In the genomic region with DNA sequence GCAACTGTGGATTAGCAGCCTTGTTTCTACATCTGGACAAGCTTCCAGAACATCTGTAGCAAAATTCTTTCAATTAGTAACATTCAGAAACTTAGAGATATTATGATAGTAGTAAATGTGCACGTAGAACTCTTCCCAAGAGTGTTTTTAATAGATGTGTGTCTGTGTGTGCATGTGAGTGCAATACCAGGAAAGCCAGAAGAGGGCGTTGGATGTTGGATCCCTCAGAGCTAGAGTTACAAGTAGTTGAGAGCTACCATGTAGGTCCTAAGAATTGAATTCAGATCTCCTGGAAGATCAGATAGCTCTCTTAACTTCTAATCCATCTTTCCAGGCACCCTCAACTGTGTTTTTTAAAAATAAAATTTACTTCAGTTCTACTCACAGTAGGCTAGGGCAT, we compare ENCODE assay signal across 19 mouse cellular contexts. TPM values are rescaled to one million over a fixed set of nuclear protein-coding genes. Genes with fewer than 3 reads are reported as not detected.
DNase-seq lines count a peak whose midpoint lies in the region; ATAC-seq and TF ChIP-seq lines count a peak whose summit lies in the region.
"Had no signal": no experiment of that assay in that cellular context is flagged by ENCODE, and none has a peak within 500 bp of the region (broad histone marks: within the 10 kb centered on the region; RNA-seq: fewer than 3 reads in every experiment).

No protein-coding gene starts in this region.

- no peak for ATAC-seq in midbrain, embryonic 11.5 days (ENCODE audit: low FRiP score)
- no peak for ATAC-seq in midbrain, embryonic 16.5 days
- no peak for ATAC-seq in Patski
- no peak for ATAC-seq in stomach, postnatal 0 days (ENCODE audit: low FRiP score, low TSS enrichment)
- ATAC-seq: activated CD4-positive, CD25-positive, alpha-beta regulatory T cell, adult 4 months; forebrain, embryonic 16.5 days had no signal

- H3K4me1 ChIP-seq in midbrain, embryonic 11.5 days (ENCODE audit: control insufficient read depth, insufficient read depth, low read length): peaks cover 27% of the 10 kb centered on the region
- peaks cover 11% of the 10 kb centered on the region for H3K4me1 ChIP-seq in midbrain, embryonic 16.5 days (ENCODE audit: control insufficient read depth, insufficient read depth, low read length)
- H3K4me1 ChIP-seq in stomach, postnatal 0 days (replicated peaks; ENCODE audit: control insufficient read depth, insufficient read depth): peaks cover 2% of the 10 kb centered on the region; the same call in 1 of the 2 replicates

- H3K27me3 ChIP-seq in midbrain, embryonic 11.5 days (ENCODE audit: control insufficient read depth, insufficient read depth, low read length): no peaks in the 10 kb centered on the region
- H3K27me3 ChIP-seq in midbrain, embryonic 16.5 days (ENCODE audit: control insufficient read depth, insufficient read depth, low read depth, low read length): no peaks in the 10 kb centered on the region
- H3K27me3 ChIP-seq in Patski: no peaks in the 10 kb centered on the region
- no peaks in the 10 kb centered on the region for H3K27me3 ChIP-seq in stomach, postnatal 0 days (ENCODE audit: control insufficient read depth, insufficient read depth, low read length)
- H3K27me3 ChIP-seq: heart, embryonic 15.5 days; liver, embryonic 15.5 days; neural tube, embryonic 15.5 days had no signal

- no peak overlapping the region for H3K4me2 ChIP-seq in midbrain, embryonic 11.5 days
- no peak overlapping the region for H3K4me2 ChIP-seq in midbrain, embryonic 16.5 days (ENCODE audit: low read length)
- H3K4me2 ChIP-seq in stomach, postnatal 0 days (replicated peaks; ENCODE audit: low read depth): no peak overlapping the region
- H3K4me2 ChIP-seq: heart, embryonic 15.5 days; hindbrain, embryonic 14.5 days; liver, embryonic 15.5 days; neural tube, embryonic 15.5 days had no signal

- no peak overlapping the region for H3K9ac ChIP-seq in midbrain, embryonic 11.5 days (ENCODE audit: low read length)
- H3K9ac ChIP-seq in midbrain, embryonic 16.5 days (ENCODE audit: low read depth, low read length): no peak overlapping the region
- no peak overlapping the region for H3K9ac ChIP-seq in stomach, postnatal 0 days (ENCODE audit: low read length)
- H3K9ac ChIP-seq: heart, embryonic 15.5 days; hindbrain, embryonic 14.5 days; liver, embryonic 15.5 days; neural tube, embryonic 15.5 days had no signal

- no peak overlapping the region for H3K4me3 ChIP-seq in midbrain, embryonic 11.5 days (ENCODE audit: low read depth, low read length)
- H3K4me3 ChIP-seq in midbrain, embryonic 16.5 days (ENCODE audit: low read depth, low read length): no peak overlapping the region
- H3K4me3 ChIP-seq in stomach, postnatal 0 days (ENCODE audit: low read depth, low read length): no peak overlapping the region
- H3K4me3 ChIP-seq: heart, embryonic 15.5 days; liver, embryonic 15.5 days; neural tube, embryonic 15.5 days had no signal

- H3K9me3 ChIP-seq in midbrain, embryonic 11.5 days (ENCODE audit: control insufficient read depth, low read length): no peaks in the 10 kb centered on the region
- no peaks in the 10 kb centered on the region for H3K9me3 ChIP-seq in midbrain, embryonic 16.5 days (replicated peaks; ENCODE audit: control insufficient read depth, low read length, poor library complexity, severe bottlenecking)
- H3K9me3 ChIP-seq in stomach, postnatal 0 days (ENCODE audit: control insufficient read depth, low read length): no peaks in the 10 kb centered on the region
- H3K9me3 ChIP-seq: heart, embryonic 15.5 days; liver, embryonic 15.5 days; neural tube, embryonic 15.5 days had no signal

- H3K36me3 ChIP-seq in midbrain, embryonic 11.5 days (ENCODE audit: control insufficient read depth, insufficient read depth, low read length): no peaks in the 10 kb centered on the region
- H3K36me3 ChIP-seq in midbrain, embryonic 16.5 days (ENCODE audit: control insufficient read depth, insufficient read depth, low read length): no peaks in the 10 kb centered on the region
- no peaks in the 10 kb centered on the region for H3K36me3 ChIP-seq in stomach, postnatal 0 days (ENCODE audit: control insufficient read depth, insufficient read depth, low read length)
- H3K36me3 ChIP-seq: heart, embryonic 15.5 days; neural tube, embryonic 15.5 days had no signal

- in situ Hi-C loops in Patski (cut with MboI; ENCODE audit: low pct_unique_long_range_greater_than_20kb): no loop called here

- intact Hi-C loops in heart, postnatal 10 days (cut with DNase I): no loop called here

- TF ChIP-seq CTCF in Patski (IDR thresholded peaks at IDR 0.05): peak; percentile 40
- TF ChIP-seq CTCF in stomach, postnatal 0 days (IDR thresholded peaks at IDR 0.05; ENCODE audit: low read depth): peak; percentile 49

- no peak for TF ChIP-seq EP300 in stomach, postnatal 0 days (optimal IDR thresholded peaks at IDR 0.05)

- no peak overlapping the region for H3K27ac ChIP-seq in midbrain, embryonic 11.5 days (ENCODE audit: low read depth, low read length)
- H3K27ac ChIP-seq in midbrain, embryonic 16.5 days (ENCODE audit: low read length): no peak overlapping the region
- H3K27ac ChIP-seq in stomach, postnatal 0 days (replicated peaks): no peak overlapping the region
- H3K27ac ChIP-seq: heart, embryonic 15.5 days; hindbrain, embryonic 14.5 days; liver, embryonic 15.5 days; neural tube, embryonic 15.5 days had no signal

- POLR2A ChIA-PET in Patski (lab: Charles Lee): no interaction called here

- CTCF ChIA-PET in Patski (lab: Charles Lee): interaction anchor here (1.1 kb wide), 1 partner anchor 27 kb away, joined by 3 read pairs; no protein-coding TSS in a partner anchor

- peak; percentile 16 for DNase-seq in heart, postnatal 4 days
- no peak for DNase-seq in heart, postnatal 10 days
- peak; percentile 78 for DNase-seq in midbrain, embryonic 11.5 days (ENCODE audit: low spot score, missing footprints)
- DNase-seq in Patski (ENCODE audit: low read depth, low spot score): no peak
- DNase-seq in stomach, postnatal 0 days (ENCODE audit: low spot score): no peak
- DNase-seq in cerebellum, adult 18-20 months: no peak
- no peak for DNase-seq in adrenal gland, adult 8-10 months
- DNase-seq: cerebellum, adult 9-10 months; embryo, embryonic 11 days; gastrocnemius, postnatal 14 days; retina, postnatal 1 day had no signal

- WGBS in midbrain, embryonic 11.5 days: 69% methylated on average over 2 of the region's 2 CpGs
- WGBS in midbrain, embryonic 16.5 days: 80% methylated on average over 2 of the region's 2 CpGs
- 74% methylated on average over 2 of the region's 2 CpGs for WGBS in stomach, postnatal 0 days

RNA-seq across cellular contexts. Expression of gene Aagab, which starts 4.1 kb away (rescaled TPM):
- 10 to 100 TPM; 18.7 to 22.7 TPM for total RNA-seq in heart, postnatal 4 days (2021)
- total RNA-seq in heart, postnatal 10 days (2021): 10 to 100 TPM; 20.6 to 24.8 TPM
- polyA plus RNA-seq in midbrain, embryonic 11.5 days (2014; fragmentation: Nextera tagmentation; extraction: Ambion mirVana): 57.5 and 57.7 TPM in 2 replicates
- 69.6 and 70.7 TPM in 2 replicates for polyA plus RNA-seq in midbrain, embryonic 16.5 days (2015; fragmentation: Nextera tagmentation; extraction: Ambion mirVana)
- polyA plus RNA-seq in Patski (2021): 47.8 TPM
- 26.8 and 27.6 TPM in 2 replicates for polyA plus RNA-seq in stomach, postnatal 0 days (2015; fragmentation: Nextera tagmentation; extraction: Ambion mirVana)
- total RNA-seq in adrenal gland, adult 8-10 months (2022): 10 to 100 TPM; 32.4 to 41.5 (median 36.8) TPM

RNA-seq across cellular contexts. Expression of gene Iqch, which starts 4.3 kb away (rescaled TPM):
- not detected for total RNA-seq in heart, postnatal 4 days (2021)
- total RNA-seq in heart, postnatal 10 days (2021): not detected
- 0.10 TPM in 1 of 2 replicates, not detected in the other for polyA plus RNA-seq in midbrain, embryonic 11.5 days (2014; fragmentation: Nextera tagmentation; extraction: Ambion mirVana)
- 0.15 TPM in 1 of 2 replicates, not detected in the other for polyA plus RNA-seq in midbrain, embryonic 16.5 days (2015; fragmentation: Nextera tagmentation; extraction: Ambion mirVana)
- 0.09 TPM for polyA plus RNA-seq in Patski (2021)
- 0.06 TPM in 1 of 2 replicates, not detected in the other for polyA plus RNA-seq in stomach, postnatal 0 days (2015; fragmentation: Nextera tagmentation; extraction: Ambion mirVana)
- total RNA-seq in adrenal gland, adult 8-10 months (2022): under 1 TPM; 0.07 to 0.12 (median 0.10) TPM
- polyA plus RNA-seq: activated CD4-positive, CD25-positive, alpha-beta regulatory T cell, adult 4 months; liver, embryonic 15.5 days; small intestine, adult 2 months had no signal

Comparison
In these comparisons a context has a peak if more than half of its experiments do, and no peak if none do; other contexts are left out.
1. DNase-seq: peak in heart, postnatal 4 days (single experiment) and midbrain, embryonic 11.5 days (single experiment); none in heart, postnatal 10 days (0 of 2), Patski (single experiment), stomach, postnatal 0 days (single experiment), cerebellum, adult 18-20 months (0 of 2) and adrenal gland, adult 8-10 months (single experiment).